Mouse (Mus musculus) lung, postnatal 14 days (tissue): ENCODE measurements around the gene Trpm8.

Experiments used
- DNase-seq: peaks from one replicate; pipeline ENCODE4 v3.0.0; 2021

Gene Trpm8

DNA sequence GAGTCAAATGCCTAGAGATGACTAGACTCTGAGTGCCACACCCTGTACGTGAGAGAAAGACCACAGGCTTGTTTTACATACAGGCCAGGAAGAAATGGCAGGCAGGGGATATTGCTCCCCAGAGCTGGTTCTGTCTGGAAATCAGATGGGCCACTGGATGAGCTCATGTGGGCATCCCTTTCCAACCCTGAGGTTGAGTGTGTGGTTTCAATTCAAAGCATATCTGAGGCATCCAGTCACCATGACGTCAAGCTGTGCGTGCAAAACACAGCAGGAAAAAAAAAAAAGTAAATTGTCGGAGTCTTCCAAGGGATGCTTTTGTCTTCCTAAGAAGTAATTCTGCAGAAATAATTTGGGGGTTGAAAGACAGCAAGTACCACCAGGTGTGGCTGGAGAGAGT is 83.6 kb downstream of the Trpm8 start:
- no peak for DNase-seq

DNA sequence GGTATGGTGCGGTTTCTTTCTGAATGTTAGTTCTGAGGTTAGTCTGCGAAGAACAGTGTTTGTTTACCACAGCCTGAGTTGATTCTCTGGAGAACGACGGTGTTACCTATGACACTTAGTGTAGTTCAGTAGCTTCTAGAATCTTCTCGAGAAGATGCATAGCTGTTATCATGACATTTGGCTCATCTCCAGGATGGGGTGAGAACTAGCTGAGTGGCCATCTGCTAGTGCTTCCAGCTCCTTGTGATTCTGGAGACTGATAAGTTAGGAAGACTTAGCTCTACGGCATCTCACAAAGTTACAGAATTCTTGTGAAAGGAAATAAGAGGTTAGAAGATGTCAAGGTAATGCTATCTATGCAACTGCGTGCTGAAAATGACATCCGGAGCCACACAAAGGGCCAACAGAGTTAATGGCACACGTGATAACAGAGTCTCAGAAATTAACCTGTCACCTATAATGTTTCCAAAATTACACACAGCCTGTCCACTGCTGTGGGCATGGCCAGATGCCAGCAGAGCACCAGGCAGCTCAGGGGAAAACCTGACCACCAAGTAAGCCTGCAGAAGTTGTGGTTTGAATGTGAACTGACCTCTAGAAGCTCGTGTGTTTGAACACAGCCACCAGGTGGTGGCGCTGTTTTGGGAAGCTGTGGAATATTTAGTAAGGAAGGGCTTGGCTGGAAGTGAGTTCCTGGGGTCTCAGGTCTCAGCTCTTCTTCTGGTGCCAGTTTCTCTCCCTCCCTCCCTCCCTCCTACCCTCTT is 89.6 kb downstream of the Trpm8 start:
- DNase-seq = no peak

DNA sequence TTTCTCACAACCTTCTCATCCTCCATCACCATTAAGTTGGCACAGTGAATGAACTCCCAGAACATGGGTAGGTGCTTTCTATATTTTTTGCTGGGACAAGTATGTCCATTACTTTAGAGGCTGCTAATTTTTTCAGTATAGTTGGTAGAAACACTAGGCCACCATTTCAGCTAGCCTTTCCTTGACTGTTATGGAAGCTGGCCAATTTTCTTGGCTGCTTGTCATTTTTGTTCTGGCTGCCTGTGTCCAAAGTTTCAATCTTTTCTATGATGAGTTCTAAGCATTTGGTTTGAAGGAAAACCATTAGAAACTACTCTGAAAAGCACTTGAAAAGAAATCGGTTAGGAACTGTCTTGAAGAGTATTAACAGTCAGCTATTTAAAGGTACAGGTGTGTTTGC is 101.0 kb downstream of the Trpm8 start:
- DNase-seq = no peak

DNA sequence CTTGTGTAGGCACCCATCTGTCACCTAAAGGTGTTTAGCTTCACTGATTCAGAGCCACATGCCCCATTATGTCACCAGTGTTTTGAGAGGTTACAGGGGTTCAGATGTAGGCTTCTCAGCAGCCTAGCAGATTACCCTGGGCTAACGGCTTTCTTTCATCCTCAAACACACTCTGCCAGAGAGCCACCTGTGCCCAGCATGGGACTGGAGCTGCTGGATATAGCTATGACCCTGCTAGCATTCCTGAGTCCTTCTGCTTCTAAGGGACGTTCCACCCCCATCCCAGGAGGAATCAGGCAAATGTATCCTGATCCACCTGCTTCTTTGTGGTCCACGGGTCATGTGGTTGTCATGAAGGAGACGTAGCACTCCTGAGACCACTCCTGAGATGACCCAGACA is 114.2 kb downstream of the Trpm8 start:
- no peak for DNase-seq

DNA sequence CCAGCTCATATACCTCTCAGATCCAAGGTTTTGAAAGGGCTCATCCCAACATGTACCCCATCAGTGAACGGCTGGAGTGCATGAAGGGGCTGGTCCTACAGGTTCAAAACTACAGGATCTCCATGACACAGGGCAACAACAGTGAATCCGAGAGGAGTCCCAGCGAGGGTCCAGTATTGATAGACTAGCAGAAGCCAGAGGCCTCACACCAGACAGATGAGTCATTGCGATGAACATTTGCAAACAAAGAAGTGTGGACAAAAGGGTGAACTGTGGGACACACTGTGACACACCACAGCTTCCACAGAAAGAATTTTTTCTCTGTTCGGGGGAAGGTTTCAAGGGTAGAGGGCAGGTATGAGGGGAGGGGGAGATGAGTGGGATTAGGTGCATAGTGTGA is 115.9 kb downstream of the Trpm8 start:
- DNase-seq = no peak

DNA sequence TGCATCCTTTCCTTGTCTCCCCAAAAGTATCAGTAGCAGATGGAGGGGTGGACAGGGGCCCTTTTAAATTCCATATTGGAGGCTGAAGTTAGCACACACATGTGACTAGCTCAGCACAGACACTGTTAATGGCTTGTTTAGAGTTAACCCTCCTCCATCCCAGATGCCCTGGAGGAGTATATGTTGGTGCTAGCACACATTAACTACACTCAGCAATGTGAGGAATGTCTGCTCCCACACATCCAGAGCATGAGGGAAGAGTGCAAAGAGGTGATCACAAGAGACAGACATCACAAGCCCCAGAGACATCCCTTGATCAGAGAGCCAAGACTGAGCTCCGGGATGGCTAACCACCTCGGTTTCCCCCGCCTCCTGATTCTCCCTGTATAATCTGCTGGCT is 125.9 kb downstream of the Trpm8 start:
- DNase-seq = no peak

DNA sequence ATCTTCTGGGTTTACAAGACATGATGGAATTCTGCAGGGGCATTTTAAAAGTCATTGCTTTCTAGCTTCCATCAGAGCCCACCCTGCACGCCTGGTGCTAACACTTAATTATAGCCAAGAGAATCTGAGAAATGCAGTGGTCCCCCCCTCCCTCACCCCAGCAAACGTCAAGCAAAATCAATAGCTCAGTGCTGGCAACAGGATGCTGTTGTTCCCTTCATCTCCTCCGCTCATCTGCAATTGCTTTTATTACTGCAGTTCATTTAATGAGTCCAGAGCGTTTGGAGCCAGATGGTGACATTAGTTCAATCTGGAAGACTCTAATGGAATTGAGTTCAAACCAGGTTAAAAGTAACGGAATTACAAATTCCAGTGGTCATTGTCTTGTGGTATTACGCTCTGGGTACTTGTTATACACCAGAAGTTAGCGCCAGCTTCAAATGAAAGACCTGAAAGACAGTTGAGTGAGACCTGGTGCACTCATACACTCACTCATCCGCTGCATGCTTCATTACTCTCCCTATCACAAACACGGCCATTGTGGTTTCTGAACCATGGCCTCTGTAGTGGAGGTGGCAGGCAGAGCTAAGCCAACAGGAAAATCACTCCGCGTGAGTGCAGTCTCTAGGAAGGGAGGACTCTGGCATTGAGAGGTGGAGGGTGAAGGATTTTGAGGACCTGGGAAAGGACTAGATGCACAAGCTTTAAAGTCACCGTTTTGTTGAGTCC is 128.8 kb downstream of the Trpm8 start:
- no peak for DNase-seq

DNA sequence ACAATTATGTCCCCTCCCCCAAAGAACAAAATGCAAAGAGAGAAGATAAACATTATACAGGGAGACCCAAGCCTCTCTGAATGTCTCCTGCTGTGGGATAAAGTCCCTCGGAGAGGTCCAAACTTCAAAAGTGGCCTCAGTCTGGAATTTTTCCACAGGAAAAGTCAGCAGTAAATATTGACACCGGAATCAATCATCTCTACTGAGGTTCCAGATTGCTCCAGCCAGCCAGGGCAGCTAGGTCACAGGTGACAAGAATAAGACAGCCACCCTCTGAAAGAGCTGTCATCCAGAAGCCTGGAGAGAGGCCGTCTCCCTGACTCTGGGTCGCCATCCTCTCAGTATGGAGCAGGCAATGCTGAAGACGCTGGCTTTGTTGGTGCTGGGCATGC is 129.3 kb downstream of the Trpm8 start, which contains the start of gene Spp2:
Gene Spp2, plus strand, starts transcription at position 155 of the 392 bp plus-strand sequence.
- DNase-seq = no peak

DNA sequence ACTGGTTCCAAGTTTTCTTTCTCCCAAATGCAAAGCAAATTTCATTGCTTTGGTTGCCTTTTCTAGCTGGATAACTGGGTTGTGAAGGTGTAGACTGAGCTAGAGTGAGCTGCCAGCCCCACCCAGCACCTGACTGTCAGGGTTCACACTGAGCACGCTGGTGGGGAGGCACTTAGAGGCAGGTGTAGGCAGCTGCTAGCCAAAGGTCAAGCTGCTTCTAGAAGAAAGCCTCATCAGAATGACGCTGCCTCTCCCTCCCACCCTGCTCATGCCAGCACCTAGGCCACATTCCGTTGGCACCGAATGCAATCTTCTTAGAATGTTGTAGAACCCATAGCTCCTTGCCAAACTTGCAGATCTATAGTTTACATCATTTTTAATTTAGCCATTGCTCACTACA is 130.9 kb downstream of the Trpm8 start:
- DNase-seq = no peak

DNA sequence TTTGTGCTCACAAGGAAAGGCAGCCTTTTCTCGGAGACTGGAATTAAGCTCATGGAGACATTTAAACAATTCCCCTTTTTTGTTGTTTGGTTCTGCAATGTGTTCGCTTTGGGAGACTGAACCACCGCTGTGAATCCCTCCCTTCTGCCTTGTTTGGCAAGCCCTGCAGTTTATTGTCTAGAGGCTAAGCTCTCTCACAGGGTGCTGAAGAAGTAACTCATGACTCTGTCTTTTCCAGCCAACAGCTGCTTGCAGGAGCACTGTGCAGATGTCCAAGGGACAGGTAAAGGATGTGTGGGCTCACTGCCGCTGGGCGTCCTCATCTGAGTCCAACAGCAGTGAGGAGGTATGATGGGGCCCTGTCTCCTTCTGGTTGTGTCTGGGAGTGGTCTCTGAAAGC is 134.6 kb downstream of the Trpm8 start:
- DNase-seq = no peak

DNA sequence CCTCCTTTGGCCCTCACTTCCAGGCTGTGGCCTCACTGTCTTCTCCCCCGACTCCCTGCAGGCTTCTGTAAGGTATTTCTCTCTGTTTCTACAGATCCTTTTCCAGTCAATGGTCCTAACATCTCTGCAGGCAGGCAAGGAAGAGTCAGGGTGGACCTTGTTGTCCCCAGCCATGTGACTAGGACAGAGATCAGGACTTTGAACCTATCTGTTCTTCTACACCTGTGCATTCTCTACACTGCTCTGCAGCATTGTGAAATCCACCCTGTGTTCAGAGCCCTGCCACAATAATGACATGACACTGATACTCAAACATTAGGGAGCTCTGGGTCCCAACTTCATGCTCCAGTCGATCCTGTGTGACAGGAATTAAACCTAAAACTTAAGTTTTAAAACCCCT is 141.5 kb downstream of the Trpm8 start:
- no peak for DNase-seq

DNA sequence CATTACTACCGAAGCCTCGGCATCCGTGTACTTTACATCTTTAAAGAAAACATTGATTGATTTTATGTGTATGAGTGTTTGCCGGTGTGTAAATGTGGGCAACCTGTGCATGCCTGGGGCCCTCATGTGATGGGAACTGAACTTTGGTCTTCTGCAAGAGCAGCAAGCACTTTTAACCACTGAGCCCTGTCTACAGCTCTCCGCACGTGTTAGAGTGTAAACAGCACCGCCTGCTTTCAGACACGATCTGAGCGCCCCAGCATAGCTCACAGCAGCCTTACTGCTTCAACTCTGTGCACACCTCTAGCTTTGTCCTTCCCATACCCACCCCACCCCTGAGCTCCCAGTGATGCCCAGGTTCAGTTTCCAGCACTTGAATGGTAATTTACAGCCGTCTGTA is 144.6 kb downstream of the Trpm8 start:
- DNase-seq = no peak

DNA sequence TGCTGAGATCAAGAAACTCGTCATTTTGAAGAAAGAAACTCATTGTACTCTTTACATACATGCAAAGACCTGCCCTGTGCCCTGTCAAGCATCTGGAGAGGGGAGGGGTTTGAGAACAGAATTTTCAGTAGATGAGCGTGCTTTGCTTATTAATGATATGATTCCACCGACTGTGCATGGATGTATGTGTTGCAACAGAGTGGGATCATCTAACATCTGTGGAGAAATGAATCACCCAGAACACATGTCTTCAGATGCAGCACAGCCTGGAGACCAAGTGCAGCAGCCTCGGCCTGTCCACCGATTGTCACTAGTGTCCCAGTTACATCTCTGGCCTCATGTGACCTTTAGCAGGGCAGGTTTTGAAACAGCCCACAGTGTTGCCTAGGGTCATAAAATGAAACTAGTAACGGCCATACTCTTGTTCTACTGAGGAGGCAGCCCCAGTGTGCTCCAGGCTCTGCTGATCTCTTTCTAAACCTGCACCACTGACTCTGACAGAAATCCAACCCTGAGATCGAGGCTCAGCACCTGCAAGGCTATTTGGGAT is 145.5 kb downstream of the Trpm8 start:
- DNase-seq = no peak

DNA sequence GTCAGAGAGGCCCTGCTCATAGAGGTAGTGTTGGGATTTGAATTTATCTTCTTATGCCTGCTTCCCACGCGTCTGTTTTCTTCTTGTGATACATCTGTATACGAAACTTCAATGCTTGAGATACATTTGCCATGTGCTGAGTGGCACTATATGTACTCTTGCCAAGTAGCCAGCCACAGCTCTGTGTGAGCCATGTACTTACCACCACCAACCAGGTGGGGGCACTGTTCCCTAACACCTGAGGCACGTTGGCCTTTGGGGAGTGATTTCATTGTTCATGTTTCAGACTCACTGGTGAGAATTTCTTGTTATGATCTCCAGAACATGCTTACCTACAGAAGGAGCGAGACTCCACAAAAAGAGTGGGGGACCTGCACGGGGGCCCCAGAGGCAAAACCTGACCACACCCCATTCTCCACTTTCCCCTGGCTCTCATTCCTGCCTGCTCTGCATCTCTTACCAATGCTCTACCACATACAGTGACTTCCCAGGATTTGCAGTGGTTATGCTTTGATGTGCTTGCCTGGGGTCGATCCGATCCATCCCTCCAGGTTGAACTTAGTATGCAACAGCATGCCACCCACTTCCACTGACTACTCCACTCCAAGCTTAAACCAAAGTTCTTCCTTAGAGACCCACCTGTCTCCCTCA is 147.3 kb downstream of the Trpm8 start:
- DNase-seq = peak; percentile 86

DNA sequence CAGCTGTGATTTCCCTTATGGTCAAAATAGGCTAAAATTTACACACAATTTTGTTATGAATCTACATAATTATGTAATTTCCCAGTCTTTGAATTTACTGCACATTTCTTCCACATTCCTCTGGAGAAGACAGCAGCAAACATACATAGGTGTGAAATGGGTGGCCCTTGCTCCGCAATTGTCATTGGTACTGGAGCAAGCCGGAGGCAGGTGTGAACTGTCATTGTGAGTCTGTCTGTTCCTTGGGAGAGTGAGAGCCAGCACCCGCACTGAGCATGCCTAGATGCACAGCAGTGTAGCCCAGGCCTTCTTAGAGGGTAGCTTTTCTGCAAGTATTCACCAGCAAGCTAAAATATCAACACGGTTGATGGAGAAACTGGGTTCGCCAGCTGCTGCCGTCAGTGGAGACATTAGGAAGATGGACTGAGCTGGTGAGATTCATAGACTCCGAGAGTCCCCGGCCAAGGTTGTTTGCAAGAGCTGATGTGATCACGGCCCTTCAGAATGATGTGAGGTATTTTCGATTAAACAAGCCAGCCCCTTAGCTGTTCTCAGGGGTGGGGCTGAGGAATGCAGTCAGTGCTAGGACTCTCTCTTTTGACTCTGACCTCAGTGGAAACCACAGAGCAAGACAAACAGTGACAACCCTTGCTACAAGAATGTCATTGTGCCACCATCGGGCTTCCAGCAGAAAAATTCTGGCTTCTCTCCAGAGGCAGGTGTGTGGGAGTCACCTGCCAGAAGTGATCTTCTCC is 150.7 kb downstream of the Trpm8 start:
- peak; percentile 21 for DNase-seq

DNA sequence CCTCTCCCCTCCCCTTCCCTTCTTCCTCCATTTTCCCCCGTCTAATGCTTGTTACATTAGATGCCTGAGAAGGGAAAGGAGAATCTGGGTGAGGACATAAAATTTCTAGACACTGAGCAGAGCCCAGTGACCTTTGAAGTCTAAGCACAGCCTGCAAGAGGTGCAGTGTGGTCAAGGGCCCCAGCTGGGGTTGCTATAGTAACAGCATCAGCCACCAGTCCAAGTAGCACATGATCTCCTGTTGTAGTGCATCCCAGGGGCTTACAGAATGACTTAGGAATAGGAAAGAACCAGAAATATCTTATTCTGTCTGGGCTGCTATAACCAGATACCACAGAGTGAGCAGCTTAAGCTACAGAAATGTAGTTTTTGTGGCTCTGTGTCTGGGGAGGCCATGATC is 152.0 kb downstream of the Trpm8 start:
- DNase-seq = no peak

DNA sequence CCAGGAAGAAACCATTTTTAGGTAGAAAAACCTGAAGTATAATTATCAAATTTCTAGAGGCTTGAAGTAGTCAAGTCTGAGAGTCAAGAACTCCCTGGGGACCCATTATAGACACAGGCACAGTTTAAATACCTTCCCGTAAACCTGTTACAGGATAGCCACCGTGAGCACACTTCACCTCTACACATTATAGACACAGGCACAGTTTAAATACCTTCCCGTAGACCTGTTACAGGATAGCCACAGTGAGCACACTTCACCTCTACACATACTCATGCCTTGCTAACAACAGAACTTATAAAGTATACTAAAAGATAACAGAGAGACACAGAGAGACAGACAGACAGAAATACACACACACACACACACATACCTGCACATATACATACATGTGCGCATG is 153.8 kb downstream of the Trpm8 start:
- DNase-seq = no peak

DNA sequence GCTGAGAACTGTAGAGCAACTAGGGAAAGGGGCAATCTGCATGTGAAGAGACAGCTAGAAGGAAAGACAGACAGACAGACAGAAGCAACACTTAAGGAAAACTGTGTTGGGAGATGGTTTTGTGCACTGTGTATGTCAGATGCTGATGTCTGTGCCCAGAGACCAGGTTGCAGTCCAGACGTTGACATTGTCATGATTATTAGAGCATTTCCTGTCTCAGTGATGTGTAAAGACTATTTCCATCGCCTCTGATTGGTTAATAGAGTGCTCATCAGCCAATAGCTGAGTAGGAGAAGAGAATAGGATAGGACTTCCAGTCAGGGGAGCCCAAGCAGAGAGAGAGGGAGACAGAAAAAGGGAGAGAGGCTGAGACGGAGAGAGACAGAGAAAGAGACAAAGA is 155.1 kb downstream of the Trpm8 start:
- no peak for DNase-seq

DNA sequence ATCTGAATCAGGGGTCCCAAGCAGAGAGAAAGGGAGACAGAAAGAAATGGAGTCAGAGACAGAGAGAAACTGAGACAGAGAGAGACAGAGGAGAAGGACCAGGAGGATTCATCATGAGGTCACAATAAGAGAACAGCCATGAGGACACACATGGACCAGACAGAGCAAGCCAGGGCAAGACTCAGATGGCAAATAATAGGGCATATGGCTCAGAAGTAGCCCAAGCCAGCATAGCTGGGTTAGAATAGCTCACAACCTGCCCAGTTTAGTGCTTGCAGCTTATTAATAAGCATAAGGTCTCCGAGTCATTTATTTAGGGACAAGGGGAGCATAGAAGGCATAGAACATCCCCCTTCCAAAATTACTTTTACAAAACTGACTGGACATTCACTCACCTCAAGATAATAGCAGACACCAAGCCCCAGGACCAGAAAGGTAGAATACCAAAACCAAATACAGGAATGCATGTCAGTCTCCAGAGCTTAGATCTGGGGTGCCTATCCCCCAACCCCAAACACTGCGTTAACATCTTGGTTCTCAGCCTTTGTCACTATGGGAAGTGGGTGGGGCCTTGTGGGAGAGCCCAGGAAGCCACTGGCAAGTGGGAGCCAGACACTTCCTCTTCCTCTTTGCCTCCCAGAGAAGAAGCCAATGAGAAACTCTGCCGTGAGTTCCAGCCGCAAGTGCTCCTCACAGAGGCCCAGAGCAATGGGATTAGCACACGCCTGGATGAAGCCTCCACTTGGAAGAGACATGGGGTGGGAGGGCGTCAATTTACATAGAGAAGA is 155.8 kb downstream of the Trpm8 start:
- no peak for DNase-seq

DNA sequence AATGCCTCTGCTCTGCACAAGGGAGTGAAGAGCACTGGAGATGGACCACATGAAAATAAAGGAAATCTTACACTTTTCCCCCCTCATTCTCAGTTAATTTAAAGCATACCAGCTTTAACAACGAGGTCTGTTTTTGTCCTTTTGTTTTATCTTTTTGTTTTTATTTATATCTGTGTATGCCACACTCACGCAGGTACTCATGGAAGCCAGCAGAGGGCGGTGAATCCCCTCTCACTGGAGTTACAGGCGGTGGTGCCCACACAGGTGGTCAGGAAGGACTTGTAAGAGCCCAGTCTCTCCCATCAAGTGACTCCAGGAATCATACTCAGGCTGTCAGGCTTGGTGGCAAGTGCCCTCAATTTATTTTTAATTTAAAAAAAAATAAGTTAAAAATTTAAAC is 156.6 kb downstream of the Trpm8 start:
- no peak for DNase-seq

DNA sequence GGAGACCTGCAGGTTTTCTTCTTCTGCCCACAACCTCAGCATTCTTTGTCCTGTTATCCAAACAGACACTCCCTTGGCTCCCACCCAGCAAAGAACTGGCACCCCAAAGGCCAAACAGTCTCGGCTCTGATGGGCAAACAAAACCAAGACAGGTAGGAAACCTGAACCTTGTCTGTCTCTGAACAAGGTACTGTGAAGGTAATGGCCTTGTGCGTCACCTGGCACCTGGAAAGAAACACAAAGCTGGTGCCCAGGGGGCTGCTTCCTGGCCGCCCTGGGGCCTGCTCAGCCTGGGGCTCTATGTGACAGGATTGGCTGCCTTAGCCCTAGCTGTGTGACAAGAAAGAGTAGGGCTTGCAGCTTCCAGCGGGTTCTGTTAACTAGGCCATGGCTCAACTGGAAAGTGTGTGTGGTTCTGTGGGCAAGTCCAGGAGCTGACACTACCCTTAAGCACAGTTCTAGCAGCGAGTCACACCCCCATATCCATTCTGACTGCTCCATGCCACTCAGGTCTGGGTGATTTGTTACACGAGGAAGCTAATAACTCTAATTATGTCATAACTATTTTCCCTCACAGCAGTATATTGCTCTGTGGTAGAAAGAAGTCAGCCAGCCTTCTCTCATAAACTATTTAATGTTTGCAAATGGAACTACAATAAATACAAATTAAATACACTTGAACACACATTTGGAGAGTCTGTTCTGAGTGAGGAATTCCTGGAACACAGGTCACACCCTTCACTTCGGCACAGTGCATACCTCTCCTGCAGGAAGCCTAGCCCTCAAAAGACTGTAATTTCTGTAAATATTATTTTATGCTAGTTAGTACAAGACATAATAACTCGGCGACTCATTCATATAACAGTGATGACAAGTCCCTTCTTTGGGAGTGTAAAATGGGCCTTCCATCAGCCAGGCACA is 160.0 kb downstream of the Trpm8 start:
- peak; percentile 72 for DNase-seq
